Mouse (Mus musculus): ENCODE measurements around the gene Timp3. TPM values are rescaled to one million over a fixed set of nuclear protein-coding genes. Genes with fewer than 3 reads are reported as not detected.

Timp3 gene
- polyA plus RNA-seq (2012; rRNA removed) = 19.2 and 22.0 TPM in 2 replicates

DNA sequence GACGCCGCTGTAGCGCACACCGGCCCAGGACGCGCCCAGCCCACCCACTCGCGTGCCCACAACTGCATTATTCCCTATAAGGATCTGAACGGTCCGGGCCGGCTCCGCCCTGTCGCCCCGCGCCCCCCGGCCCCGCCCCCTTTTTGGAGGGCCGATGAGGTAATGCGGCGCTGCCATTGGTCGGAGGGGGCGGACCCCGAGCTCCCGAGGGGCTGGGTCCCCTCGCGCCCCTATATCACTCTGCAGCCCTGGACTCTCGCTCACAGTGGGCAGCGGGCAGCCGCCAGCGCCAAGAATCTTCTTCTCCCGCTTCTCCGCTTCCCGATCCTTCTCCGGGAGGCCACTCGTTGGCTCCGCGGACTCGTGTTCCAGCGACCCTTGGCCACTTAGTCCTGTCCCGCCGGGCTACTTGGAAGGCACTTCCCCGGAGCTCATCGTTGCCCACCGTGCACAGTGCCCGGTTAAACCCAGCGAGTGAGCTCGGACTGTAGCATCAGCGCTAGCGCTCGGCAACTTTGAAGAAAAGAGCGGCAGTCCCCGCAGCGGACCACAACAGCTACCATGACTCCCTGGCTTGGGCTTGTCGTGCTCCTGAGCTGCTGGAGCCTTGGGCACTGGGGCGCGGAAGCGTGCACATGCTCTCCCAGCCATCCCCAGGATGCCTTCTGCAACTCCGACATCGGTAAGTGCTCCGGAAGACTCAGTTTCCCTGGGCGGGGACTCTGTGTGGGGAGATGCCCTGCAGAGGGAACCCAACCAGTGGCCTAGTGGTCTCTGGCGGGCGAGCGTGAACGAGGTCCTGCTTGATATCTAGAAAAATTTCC, at the start of gene Timp3:
TSS of gene Timp3 (plus strand) at position 80 of the 824 bp plus-strand sequence.

Other genes starting within 250 kb of the Timp3 start
- 15.3 and 21.7 TPM in 2 replicates for gene Syn3, start 198.5 kb downstream of the Timp3 start, polyA plus RNA-seq (2012; rRNA removed)

All from central nervous system, embryonic 18 days (tissue).